Mouse (Mus musculus): ENCODE results near the gene Mrpl19. TPM values are rescaled to one million over a fixed set of nuclear protein-coding genes. Genes with fewer than 3 reads are reported as not detected.

Mrpl19 gene
- polyA plus RNA-seq, 1 experiment: 14.2 TPM

DNA sequence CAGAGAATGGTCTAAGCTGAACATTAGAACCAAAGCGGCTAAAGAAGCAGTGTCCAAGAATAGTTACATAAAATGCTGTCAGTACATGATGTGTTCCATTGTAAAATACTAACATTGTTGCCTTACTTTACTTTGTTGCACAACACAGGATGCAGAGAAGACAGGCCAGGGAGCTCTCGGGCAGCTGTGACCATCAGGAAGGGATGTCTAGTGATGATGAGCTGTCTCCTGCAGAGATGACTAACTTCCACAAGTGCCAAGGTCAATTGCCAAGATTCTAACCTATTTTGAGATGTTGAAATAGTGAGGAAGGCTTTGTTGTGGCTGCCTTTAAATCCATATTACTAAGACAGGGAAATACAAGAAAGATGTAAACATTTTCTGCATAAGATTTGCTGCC lies 22.5 kb downstream of the Mrpl19 start:
- H3K4me2 ChIP-seq (ENCODE audit: low read depth): no peak overlapping the region
- H3K27me3 ChIP-seq (ENCODE audit: control insufficient read depth, insufficient read depth, insufficient read length): no peaks in the 10 kb centered on the region
- no peaks in the 10 kb centered on the region for H3K79me2 ChIP-seq (ENCODE audit: control insufficient read depth, insufficient read depth)
- H3K4me3 ChIP-seq: no peak overlapping the region
- peaks cover 51% of the 10 kb centered on the region for H3K36me3 ChIP-seq (ENCODE audit: control insufficient read depth, insufficient read depth)
- TF ChIP-seq CEBPB (IDR thresholded peaks at IDR 0.05; ENCODE audit: insufficient read depth, poor library complexity, severe bottlenecking) (peak; percentile 81; the same call in 1 of the 2 replicates), SRF (IDR thresholded peaks at IDR 0.05; ENCODE audit: control insufficient read depth, insufficient read length, low read depth) (no peak), MYOD1 (IDR thresholded peaks at IDR 0.05; ENCODE audit: control insufficient read depth in 1 of 3, insufficient read length in 2 of 3, low read depth in 2 of 3) (peak in 2 of 3 experiments; percentile 2 to 5)
- H3ac ChIP-seq (ENCODE audit: control insufficient read depth, insufficient read length): no peak overlapping the region

DNA sequence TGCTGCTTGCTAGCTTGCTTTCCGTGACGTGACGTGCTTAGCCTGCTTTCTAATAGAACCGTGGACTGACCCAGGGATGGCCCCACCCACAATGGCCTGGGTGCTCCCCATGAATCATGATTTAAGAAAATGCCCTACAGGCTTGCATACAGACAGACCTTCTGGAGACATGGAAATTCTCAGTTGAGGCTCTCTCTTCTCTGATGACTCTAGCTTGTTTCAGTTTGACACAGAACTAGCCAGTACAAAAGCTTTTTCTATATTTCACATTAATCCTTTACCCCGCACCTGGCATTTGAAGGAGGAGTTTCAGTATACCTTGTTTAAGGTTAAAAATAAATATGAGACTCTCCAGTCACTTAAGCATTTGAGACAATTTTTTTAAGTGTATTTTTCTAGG lies 24.0 kb downstream of the Mrpl19 start:
- H3K4me2 ChIP-seq (ENCODE audit: low read depth): no peak overlapping the region
- H3K36me3 ChIP-seq (ENCODE audit: control insufficient read depth, insufficient read depth): peaks cover 63% of the 10 kb centered on the region
- TF ChIP-seq SRF (IDR thresholded peaks at IDR 0.05; ENCODE audit: control insufficient read depth, insufficient read length, low read depth): no peak
- TF ChIP-seq USF1 (IDR thresholded peaks at IDR 0.05; ENCODE audit: low read depth): no peak
- no peak overlapping the region for H3ac ChIP-seq (ENCODE audit: control insufficient read depth, insufficient read length)
- no peaks in the 10 kb centered on the region for H3K27me3 ChIP-seq (ENCODE audit: control insufficient read depth, insufficient read depth, insufficient read length)
- no peak overlapping the region for H3K4me3 ChIP-seq
- no peaks in the 10 kb centered on the region for H3K79me2 ChIP-seq (ENCODE audit: control insufficient read depth, insufficient read depth)

DNA sequence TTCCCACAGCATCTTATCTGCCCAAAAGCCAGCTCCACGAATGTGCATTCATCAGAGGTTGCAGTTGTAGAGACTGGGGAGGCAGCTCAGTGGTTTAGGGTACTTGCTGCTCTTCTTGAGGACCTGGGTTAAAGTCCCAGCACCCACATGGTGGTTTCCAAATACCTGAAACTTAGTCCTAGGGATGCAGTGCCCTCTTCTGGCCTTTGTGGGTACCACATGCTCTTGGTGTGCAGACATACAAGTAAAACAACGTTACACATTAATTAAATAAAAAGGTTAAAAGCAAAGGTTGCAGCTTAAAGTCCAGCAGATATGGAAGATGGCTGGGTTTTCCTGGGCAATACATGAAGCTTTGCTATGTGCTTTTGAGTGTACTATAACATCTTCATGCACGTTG lies 32.5 kb downstream of the Mrpl19 start:
- Histone ChIP-seq H3K4me3 (no peak overlapping the region), H3K36me3 (ENCODE audit: control insufficient read depth, insufficient read depth) (peaks cover 41% of the 10 kb centered on the region), H3K27me3 (ENCODE audit: control insufficient read depth, insufficient read depth, insufficient read length) (no peaks in the 10 kb centered on the region), H3K79me2 (ENCODE audit: control insufficient read depth, insufficient read depth) (no peaks in the 10 kb centered on the region), H3K4me2 (ENCODE audit: low read depth) (no peak overlapping the region), H3ac (ENCODE audit: control insufficient read depth, insufficient read length) (no peak overlapping the region)
- TF ChIP-seq REST (IDR thresholded peaks at IDR 0.05; ENCODE audit: insufficient read depth, insufficient read length) (no peak), SRF (IDR thresholded peaks at IDR 0.05; ENCODE audit: control insufficient read depth, insufficient read length, low read depth) (no peak)

DNA sequence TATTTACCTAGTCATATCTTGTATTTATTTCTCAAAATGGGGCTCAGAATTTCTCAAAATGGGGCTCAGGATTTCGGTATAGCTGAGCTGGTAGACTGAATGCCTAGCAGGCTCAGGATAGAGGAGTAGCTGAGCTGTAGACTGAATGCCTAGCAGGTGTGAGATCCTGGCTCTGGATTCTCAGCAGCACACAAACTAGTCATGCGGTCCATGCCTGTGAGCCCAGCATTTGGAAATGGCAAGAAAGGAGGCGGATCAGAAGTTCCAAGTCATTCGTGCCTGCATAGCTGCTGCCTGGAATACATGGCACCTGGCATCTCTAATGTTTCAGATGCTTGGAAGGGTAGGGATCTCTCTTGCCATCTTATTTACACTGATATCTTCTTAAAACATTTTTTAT lies 36.4 kb downstream of the Mrpl19 start:
- no peak for TF ChIP-seq POLR2AphosphoS2 (IDR thresholded peaks at IDR 0.05; ENCODE audit: insufficient read length, low read depth)
- TF ChIP-seq USF1 (IDR thresholded peaks at IDR 0.05; ENCODE audit: low read depth): no peak
- TF ChIP-seq MYOG (IDR thresholded peaks at IDR 0.05; ENCODE audit: control insufficient read depth in 1 of 3, insufficient read depth in 1 of 3, insufficient read length in 2 of 3, low read depth in 2 of 3): no peak
- no peak for TF ChIP-seq E2F4 (IDR thresholded peaks at IDR 0.05; ENCODE audit: insufficient read depth)
- peaks cover 31% of the 10 kb centered on the region for H3K36me3 ChIP-seq (ENCODE audit: control insufficient read depth, insufficient read depth)
- no peak overlapping the region for H3K4me3 ChIP-seq
- peaks cover 1% of the 10 kb centered on the region for H3K79me2 ChIP-seq (ENCODE audit: control insufficient read depth, insufficient read depth)
- H3K27me3 ChIP-seq (ENCODE audit: control insufficient read depth, insufficient read depth, insufficient read length): no peaks in the 10 kb centered on the region
- no peak overlapping the region for H3ac ChIP-seq (ENCODE audit: control insufficient read depth, insufficient read length)
- H3K4me2 ChIP-seq (ENCODE audit: low read depth): no peak overlapping the region

DNA sequence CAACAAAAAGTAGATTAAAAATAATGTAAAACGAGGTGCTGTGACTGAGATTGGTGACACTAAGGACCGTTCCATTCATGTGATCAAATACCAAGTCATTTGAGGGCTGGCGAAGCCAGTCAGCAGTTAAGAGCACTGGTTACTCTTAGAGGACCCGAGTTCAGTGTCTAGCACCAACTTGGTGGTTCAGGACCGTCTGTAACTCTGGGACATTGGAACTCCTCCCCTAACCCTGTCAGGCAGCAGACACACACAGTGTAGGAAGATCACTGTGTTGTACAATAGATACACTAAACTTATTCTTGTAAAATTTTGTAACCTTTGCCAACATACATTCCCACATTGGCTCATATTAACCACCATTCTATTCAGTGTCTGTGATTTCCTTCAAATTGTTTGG lies 41.5 kb downstream of the Mrpl19 start:
- H3K79me2 ChIP-seq (ENCODE audit: control insufficient read depth, insufficient read depth): peaks cover 8% of the 10 kb centered on the region
- H3K4me3 ChIP-seq: peak overlapping the region; percentile 56
- H3K36me3 ChIP-seq (ENCODE audit: control insufficient read depth, insufficient read depth): peaks cover 6% of the 10 kb centered on the region
- H3K4me2 ChIP-seq (ENCODE audit: low read depth): peak overlapping the region; percentile 90
- TF ChIP-seq CEBPB (IDR thresholded peaks at IDR 0.05; ENCODE audit: insufficient read depth, poor library complexity, severe bottlenecking): no peak
- no peak for TF ChIP-seq MYOG (IDR thresholded peaks at IDR 0.05; ENCODE audit: control insufficient read depth in 1 of 3, insufficient read depth in 1 of 3, insufficient read length in 2 of 3, low read depth in 2 of 3)
- H3K27me3 ChIP-seq (ENCODE audit: control insufficient read depth, insufficient read depth, insufficient read length): no peaks in the 10 kb centered on the region
- H3ac ChIP-seq (ENCODE audit: control insufficient read depth, insufficient read length): peak overlapping the region; percentile 20

DNA sequence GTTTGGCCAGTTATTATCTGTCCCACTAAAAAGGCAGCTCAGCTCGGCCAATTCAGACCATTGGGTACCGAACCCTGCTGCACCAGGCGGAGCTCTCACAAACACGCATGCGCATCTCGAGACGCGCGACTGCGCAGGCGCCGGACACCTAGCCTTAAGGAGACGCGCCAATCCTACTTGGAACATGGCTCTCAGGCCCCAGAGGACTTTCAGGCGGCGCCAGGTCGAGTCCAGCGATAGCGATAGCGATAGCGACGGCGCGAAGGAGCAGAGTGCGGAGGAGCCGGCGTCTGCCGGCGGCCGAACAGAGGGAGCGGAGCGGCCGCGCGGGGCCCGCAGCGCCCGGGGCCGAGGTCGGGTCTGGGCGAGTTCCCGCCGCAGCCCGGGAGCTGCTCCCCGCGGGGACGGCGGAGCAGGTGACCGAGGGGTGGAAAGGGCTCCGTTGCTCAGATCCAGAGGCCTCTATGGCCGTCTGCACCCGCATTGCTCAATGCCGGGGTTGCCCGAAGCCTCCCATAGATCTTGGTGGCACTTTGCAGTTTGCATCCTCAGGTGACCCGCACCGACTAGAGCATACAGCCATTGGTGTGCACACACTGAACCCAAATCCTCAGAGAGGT lies 42.1 kb downstream of the Mrpl19 start, which contains the start of gene Gcfc2:
Gene Gcfc2 (plus strand): TSS at position 147 of the 620 bp plus-strand sequence.
- Histone ChIP-seq H3ac (ENCODE audit: control insufficient read depth, insufficient read length) (peak within 1 kb of the TSS; percentile 20), H3K4me3 (peak within 1 kb of the TSS; percentile 56), H3K27me3 (ENCODE audit: control insufficient read depth, insufficient read depth, insufficient read length) (no peaks in the 10 kb centered on the region), H3K4me2 (ENCODE audit: low read depth) (peak within 1 kb of the TSS; percentile 90), H3K79me2 (ENCODE audit: control insufficient read depth, insufficient read depth) (peaks cover 8% of the 10 kb centered on the region), H3K36me3 (ENCODE audit: control insufficient read depth, insufficient read depth) (peaks cover 6% of the 10 kb centered on the region)
- TF ChIP-seq USF1 (IDR thresholded peaks at IDR 0.05; ENCODE audit: low read depth) (no peak), POLR2AphosphoS2 (IDR thresholded peaks at IDR 0.05; ENCODE audit: insufficient read length, low read depth) (peak; percentile 61), E2F4 (IDR thresholded peaks at IDR 0.05; ENCODE audit: insufficient read depth) (no peak), POLR2A (IDR thresholded peaks at IDR 0.05; ENCODE audit: insufficient read length, low read depth) (peak; percentile 68)

DNA sequence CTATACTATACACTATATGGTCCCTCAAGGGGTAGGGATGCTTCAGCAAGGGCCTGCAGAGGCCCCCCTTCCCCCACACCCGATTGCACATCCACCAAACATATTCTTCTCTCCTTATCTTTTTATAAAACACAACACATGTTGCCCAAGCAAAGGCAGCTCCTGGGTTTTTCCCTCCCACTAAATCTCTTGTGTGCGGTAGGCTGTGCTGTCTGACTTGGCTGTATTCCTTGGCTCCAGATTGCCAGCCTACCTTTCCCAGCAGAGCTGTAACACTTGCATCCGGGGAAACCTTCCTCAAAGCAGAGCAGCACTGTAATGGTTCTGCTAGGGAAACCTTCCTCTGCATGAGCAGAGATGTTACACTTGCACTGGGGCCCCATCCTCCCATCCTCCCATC lies 53.6 kb downstream of the Mrpl19 start:
- H3K4me3 ChIP-seq: no peak overlapping the region
- no peaks in the 10 kb centered on the region for H3K36me3 ChIP-seq (ENCODE audit: control insufficient read depth, insufficient read depth)
- no peak overlapping the region for H3ac ChIP-seq (ENCODE audit: control insufficient read depth, insufficient read length)
- TF ChIP-seq MYOD1 (IDR thresholded peaks at IDR 0.05; ENCODE audit: control insufficient read depth in 1 of 3, insufficient read length in 2 of 3, low read depth in 2 of 3): no peak
- no peak overlapping the region for H3K4me2 ChIP-seq (ENCODE audit: low read depth)
- no peaks in the 10 kb centered on the region for H3K79me2 ChIP-seq (ENCODE audit: control insufficient read depth, insufficient read depth)
- peaks cover 4% of the 10 kb centered on the region for H3K27me3 ChIP-seq (ENCODE audit: control insufficient read depth, insufficient read depth, insufficient read length)

Data from myocyte (in vitro differentiated cells).